Mouse (Mus musculus): ENCODE measurements around the gene Trhr2.

DNA sequence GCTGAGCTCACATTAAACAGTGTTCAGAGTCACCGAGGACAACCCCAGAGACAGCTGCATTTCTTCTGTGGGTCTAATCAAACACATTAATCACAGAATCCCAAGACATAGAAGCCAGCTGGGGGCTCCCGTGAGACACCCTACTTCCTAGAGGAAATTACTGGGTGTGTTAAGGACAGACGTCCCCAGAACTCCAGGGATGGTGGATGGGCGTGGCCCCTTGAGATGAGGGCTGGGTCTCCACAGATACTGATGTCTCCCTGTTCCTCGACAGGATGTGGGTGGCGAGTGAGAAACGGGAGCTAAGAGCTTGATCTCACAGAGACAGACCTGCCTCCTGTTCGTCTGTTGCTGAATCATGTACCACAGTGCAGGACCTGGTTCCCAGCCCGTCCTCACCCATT lies 17.7 kb downstream of the Trhr2 start:
- TF ChIP-seq POLR2A (IDR thresholded peaks at IDR 0.05; ENCODE audit: borderline replicate concordance, extremely low read depth, low read depth, low read length): no peak
- TF ChIP-seq CTCF (IDR thresholded peaks at IDR 0.05; ENCODE audit: insufficient read depth, low read length): no peak
